Mouse (Mus musculus): ENCODE measurements around the gene Lhb. TPM values are rescaled to one million over a fixed set of nuclear protein-coding genes. Genes with fewer than 3 reads are reported as not detected.

The Lhb gene
- polyA plus RNA-seq, 1 experiment from 2014 or later, result 0.52 TPM

DNA sequence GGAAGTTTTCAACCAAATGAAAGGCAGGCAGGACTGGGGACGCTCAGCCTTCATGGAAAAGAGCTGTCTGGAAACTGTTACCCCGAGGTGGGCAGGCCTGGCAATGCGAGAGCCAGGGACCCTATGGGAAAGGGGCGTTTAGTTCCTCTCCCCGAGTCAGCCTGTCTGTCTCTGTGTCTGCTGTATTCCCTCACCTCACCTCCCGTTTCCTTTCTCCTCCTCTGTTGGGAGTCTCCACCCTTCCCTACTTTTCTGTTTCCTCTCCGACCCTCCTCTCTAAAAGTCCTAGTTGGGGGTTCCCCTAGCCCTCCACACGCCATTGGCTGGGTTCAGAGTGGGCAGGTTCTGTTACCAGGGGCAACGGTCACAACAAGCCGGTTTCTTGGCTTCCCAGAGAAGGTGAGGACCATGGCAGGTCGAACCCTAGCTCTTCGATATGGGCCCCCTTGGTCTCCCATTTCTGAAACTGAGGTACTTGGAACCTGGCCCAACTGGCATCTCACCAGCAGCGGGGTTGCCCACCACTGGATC is 2.6 kb upstream of the Lhb start:
- H3K27ac ChIP-seq (ENCODE audit: low read length), result peak overlapping the region; percentile 18; the same call in 1 of the 2 replicates
- H3K4me3 ChIP-seq (ENCODE audit: low read depth, low read length), result no peak overlapping the region
- H3K27me3 ChIP-seq (ENCODE audit: control insufficient read depth, insufficient read depth, low read length), result peaks cover 13% of the 10 kb centered on the region; the same call in 1 of the 2 replicates
- no peak overlapping the region for H3K9ac ChIP-seq (replicated peaks; ENCODE audit: low read depth, low read length)
- H3K9me3 ChIP-seq (ENCODE audit: control insufficient read depth, low read depth, low read length), result no peaks in the 10 kb centered on the region
- 9% methylated on average over 13 of the region's 13 CpGs for WGBS
- H3K4me1 ChIP-seq (ENCODE audit: control insufficient read depth, insufficient read depth, low read length), result peaks cover 28% of the 10 kb centered on the region; the same call in 1 of the 2 replicates
- peaks cover 25% of the 10 kb centered on the region for H3K36me3 ChIP-seq (ENCODE audit: control insufficient read depth, insufficient read depth, low read length)
- ATAC-seq (ENCODE audit: insufficient number of reproducible peaks, insufficient read depth, low FRiP score, low read depth), result no peak
- H3K4me2 ChIP-seq (replicated peaks; ENCODE audit: low read depth, low read length), result peak overlapping the region; percentile 8

DNA sequence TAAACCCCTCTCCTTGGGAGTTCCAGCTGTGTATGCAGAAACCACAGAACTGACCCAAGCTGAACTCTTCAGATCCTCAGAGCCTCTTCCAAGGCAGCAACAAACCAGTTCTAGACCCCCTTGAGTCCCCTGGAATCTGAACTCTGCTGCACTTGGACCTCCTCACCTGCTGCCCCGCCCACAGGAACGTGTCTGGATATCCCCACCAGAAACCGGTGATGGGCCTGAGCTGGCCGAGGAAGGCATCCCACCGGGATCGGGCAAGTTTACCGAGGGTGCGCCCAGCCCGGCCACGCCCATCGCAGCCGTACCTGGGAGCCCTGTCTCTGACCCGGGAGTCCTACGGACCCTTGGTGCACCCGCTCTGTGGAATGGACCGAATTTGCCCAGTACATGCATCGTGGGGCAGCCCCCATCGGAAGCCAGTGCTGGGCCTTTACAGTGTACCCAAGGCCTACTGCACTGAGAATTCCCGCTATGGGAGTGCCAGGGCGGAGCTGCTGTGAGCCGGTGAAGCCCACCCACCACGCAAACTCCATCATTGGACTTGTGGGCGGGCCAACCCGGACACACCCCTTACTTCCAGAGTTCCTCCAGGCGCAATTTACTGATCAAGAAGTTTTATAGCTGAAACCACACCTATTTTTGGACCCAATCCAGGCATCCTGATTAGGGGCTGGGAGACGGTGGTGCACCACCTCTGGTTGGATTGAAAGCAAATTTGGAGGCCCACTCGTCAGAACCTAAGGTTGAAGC is 583 bp upstream of the Lhb start:
- WGBS, result 13% methylated on average over 27 of the region's 27 CpGs
- ATAC-seq (ENCODE audit: insufficient number of reproducible peaks, insufficient read depth, low FRiP score, low read depth), result no peak; the same call in 1 of the 2 replicates
- H3K4me3 ChIP-seq (ENCODE audit: low read depth, low read length), result no peak overlapping the region
- no peak overlapping the region for H3K27ac ChIP-seq (ENCODE audit: low read length)
- peaks cover 18% of the 10 kb centered on the region; the same call in 1 of the 2 replicates for H3K4me1 ChIP-seq (ENCODE audit: control insufficient read depth, insufficient read depth, low read length)
- H3K36me3 ChIP-seq (ENCODE audit: control insufficient read depth, insufficient read depth, low read length), result peaks cover 45% of the 10 kb centered on the region
- no peaks in the 10 kb centered on the region for H3K9me3 ChIP-seq (ENCODE audit: control insufficient read depth, low read depth, low read length)
- peak overlapping the region; percentile 13; the same call in 1 of the 2 replicates for H3K4me2 ChIP-seq (replicated peaks; ENCODE audit: low read depth, low read length)
- peaks cover 6% of the 10 kb centered on the region; the same call in 1 of the 2 replicates for H3K27me3 ChIP-seq (ENCODE audit: control insufficient read depth, insufficient read depth, low read length)
- H3K9ac ChIP-seq (replicated peaks; ENCODE audit: low read depth, low read length), result no peak overlapping the region

DNA sequence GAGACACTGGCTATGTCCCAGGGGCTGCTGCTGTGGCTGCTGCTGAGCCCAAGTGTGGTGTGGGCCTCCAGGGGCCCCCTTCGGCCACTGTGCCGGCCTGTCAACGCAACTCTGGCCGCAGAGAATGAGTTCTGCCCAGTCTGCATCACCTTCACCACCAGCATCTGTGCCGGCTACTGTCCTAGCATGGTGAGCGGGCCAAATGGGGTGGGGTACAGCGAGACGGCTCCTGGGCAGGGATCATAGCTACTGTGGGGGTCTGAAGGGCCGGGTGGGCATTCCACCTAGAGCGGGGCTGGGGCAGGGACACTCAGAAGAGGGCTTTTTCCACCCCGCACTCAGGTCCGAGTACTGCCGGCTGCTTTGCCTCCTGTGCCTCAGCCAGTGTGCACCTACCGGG is 574 bp downstream of the Lhb start:
- Histone ChIP-seq H3K4me2 (replicated peaks; ENCODE audit: low read depth, low read length) (no peak overlapping the region), H3K9ac (replicated peaks; ENCODE audit: low read depth, low read length) (no peak overlapping the region), H3K36me3 (ENCODE audit: control insufficient read depth, insufficient read depth, low read length) (peaks cover 54% of the 10 kb centered on the region), H3K4me3 (ENCODE audit: low read depth, low read length) (no peak overlapping the region), H3K4me1 (ENCODE audit: control insufficient read depth, insufficient read depth, low read length) (peaks cover 14% of the 10 kb centered on the region; the same call in 1 of the 2 replicates), H3K27me3 (ENCODE audit: control insufficient read depth, insufficient read depth, low read length) (0 out of 2 replicates have a peak, but pooled peaks cover 4% of the 10 kb centered on the region), H3K27ac (ENCODE audit: low read length) (no peak overlapping the region), H3K9me3 (ENCODE audit: control insufficient read depth, low read depth, low read length) (no peaks in the 10 kb centered on the region)
- no peak for ATAC-seq (ENCODE audit: insufficient number of reproducible peaks, insufficient read depth, low FRiP score, low read depth)
- 91% methylated on average over 14 of the region's 14 CpGs for WGBS

DNA sequence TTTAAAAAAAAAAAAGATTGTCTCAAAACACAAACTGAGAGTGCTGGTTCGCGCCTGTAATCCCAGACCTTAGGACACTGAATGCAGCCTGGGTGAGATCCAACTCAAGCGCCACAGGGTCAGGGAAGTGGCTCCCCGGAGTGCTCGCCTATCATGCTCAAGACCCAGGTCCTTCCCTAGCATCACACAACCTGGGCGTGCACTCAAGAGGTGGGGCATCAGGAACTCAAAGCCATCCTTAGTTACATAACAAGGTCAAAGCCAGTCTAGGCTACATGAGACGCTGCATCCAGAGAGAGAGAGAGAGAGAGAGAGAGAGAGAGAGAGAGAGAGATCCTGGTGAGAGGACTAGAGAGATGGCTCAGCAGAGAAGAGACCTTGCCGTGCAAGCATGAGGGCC is 5.9 kb downstream of the Lhb start:
- Histone ChIP-seq H3K4me2 (replicated peaks; ENCODE audit: low read depth, low read length) (no peak overlapping the region), H3K9ac (replicated peaks; ENCODE audit: low read depth, low read length) (no peak overlapping the region), H3K27me3 (ENCODE audit: control insufficient read depth, insufficient read depth, low read length) (no peaks in the 10 kb centered on the region), H3K4me1 (ENCODE audit: control insufficient read depth, insufficient read depth, low read length) (no peaks in the 10 kb centered on the region), H3K9me3 (ENCODE audit: control insufficient read depth, low read depth, low read length) (no peaks in the 10 kb centered on the region), H3K36me3 (ENCODE audit: control insufficient read depth, insufficient read depth, low read length) (peaks cover 78% of the 10 kb centered on the region), H3K27ac (ENCODE audit: low read length) (no peak overlapping the region), H3K4me3 (ENCODE audit: low read depth, low read length) (no peak overlapping the region)
- 94% methylated on average over 8 of the region's 8 CpGs for WGBS
- ATAC-seq (ENCODE audit: insufficient number of reproducible peaks, insufficient read depth, low FRiP score, low read depth), result no peak

DNA sequence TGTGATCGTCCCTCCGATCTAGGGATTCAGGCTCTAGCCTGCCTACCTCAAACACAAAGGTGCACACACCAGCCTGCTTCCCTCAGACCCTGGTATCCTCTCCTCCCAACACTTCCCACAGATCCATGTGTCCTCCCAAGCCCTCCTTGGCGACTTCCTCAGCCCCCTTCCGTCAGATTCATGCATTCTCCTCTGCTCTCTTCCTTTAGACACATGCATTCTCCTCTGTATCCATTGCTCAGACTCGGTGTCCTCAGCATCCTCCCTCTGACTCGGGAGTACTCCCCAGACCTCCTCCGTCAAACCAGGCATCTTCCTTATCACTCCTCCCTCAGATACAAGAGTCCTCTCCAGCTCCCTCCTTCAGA is 13.2 kb downstream of the Lhb start:
- Histone ChIP-seq H3K4me1 (ENCODE audit: control insufficient read depth, insufficient read depth, low read length) (peaks cover 28% of the 10 kb centered on the region), H3K9me3 (ENCODE audit: control insufficient read depth, low read depth, low read length) (no peaks in the 10 kb centered on the region), H3K4me3 (ENCODE audit: low read depth, low read length) (peak overlapping the region; percentile 88), H3K27me3 (ENCODE audit: control insufficient read depth, insufficient read depth, low read length) (no peaks in the 10 kb centered on the region), H3K36me3 (ENCODE audit: control insufficient read depth, insufficient read depth, low read length) (peaks cover 20% of the 10 kb centered on the region), H3K27ac (ENCODE audit: low read length) (peak overlapping the region; percentile 84), H3K9ac (replicated peaks; ENCODE audit: low read depth, low read length) (peak overlapping the region; percentile 84), H3K4me2 (replicated peaks; ENCODE audit: low read depth, low read length) (peak overlapping the region; percentile 98)
- WGBS, result 2% methylated on average over 7 of the region's 7 CpGs
- no peak for ATAC-seq (ENCODE audit: insufficient number of reproducible peaks, insufficient read depth, low FRiP score, low read depth)

DNA sequence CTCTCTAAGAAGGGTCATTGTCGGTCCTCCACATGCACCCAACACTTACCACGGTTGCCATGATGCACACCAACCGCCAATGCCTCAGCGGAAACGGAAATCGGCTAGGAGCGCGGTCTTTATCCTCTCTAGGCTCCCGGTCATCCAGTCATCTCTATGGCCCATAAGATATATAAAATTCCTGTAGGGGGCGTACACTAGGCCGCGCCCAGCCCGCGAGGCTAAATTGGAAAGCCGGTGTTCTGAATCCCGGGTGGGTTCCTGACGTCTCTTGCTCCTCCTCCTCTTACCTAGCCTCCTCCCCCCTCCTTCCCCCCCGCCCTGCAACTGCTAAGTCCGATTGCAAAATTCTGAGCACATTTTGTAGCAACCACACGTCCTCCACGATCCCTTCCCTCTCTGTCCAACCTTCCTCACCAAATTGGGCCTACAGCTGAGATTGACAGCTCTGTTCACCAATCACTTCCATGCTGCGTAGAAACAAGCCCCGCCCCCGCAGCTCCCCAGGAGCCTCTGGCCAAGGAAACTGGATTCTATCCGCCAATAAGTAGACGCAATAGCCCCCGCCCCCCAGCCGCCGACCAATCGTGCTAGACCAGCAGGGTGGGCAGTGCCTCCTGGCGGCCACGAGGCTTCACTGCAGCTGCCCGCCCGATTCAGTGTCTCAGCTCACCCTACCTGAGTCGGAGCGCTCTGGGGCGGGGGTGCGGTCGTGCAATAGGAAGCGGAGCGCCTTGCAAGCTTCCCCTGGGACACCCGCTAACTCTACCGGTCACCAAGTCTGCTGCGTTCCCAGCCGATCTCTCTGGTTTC is 13.8 kb downstream of the Lhb start, which contains the start of gene Gys1:
Gys1 (plus strand) TSS at position 642 of the 813 bp plus-strand sequence.
- H3K4me1 ChIP-seq (ENCODE audit: control insufficient read depth, insufficient read depth, low read length), result peaks cover 28% of the 10 kb centered on the region
- no peaks in the 10 kb centered on the region for H3K27me3 ChIP-seq (ENCODE audit: control insufficient read depth, insufficient read depth, low read length)
- no peaks in the 10 kb centered on the region for H3K9me3 ChIP-seq (ENCODE audit: control insufficient read depth, low read depth, low read length)
- peak within 1 kb of the TSS; percentile 84 for H3K27ac ChIP-seq (ENCODE audit: low read length)
- peak within 1 kb of the TSS; percentile 98 for H3K4me2 ChIP-seq (replicated peaks; ENCODE audit: low read depth, low read length)
- peak within 1 kb of the TSS; percentile 88 for H3K4me3 ChIP-seq (ENCODE audit: low read depth, low read length)
- ATAC-seq (ENCODE audit: insufficient number of reproducible peaks, insufficient read depth, low FRiP score, low read depth), result peak; percentile 96
- peak within 1 kb of the TSS; percentile 84 for H3K9ac ChIP-seq (replicated peaks; ENCODE audit: low read depth, low read length)
- peaks cover 15% of the 10 kb centered on the region for H3K36me3 ChIP-seq (ENCODE audit: control insufficient read depth, insufficient read depth, low read length)
- WGBS, result under 1% methylated on average over 45 of the region's 45 CpGs

DNA sequence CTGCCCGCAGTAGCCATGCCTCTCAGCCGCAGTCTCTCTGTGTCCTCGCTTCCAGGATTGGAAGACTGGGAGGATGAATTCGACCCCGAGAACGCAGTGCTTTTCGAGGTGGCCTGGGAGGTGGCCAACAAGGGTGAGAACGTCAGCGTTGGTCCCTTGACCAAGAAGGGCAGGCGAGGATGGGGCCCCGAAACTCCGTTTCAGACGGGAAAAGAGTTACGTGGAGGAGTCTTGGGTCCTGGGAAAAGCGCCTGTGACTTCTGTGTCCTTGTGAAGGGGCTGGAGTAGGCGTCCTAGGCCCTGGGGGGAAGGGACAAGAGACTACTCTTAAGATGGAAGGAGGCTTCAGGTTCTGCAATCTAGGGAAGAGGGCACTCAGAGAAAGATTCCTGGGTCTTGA is 14.4 kb downstream of the Lhb start:
- peak overlapping the region; percentile 90 for H3K4me2 ChIP-seq (replicated peaks; ENCODE audit: low read depth, low read length)
- peaks cover 28% of the 10 kb centered on the region for H3K4me1 ChIP-seq (ENCODE audit: control insufficient read depth, insufficient read depth, low read length)
- ATAC-seq (ENCODE audit: insufficient number of reproducible peaks, insufficient read depth, low FRiP score, low read depth), result 0 out of 2 replicates have a peak, but pooled peaks have one; percentile 3
- H3K36me3 ChIP-seq (ENCODE audit: control insufficient read depth, insufficient read depth, low read length), result peaks cover 9% of the 10 kb centered on the region
- H3K27ac ChIP-seq (ENCODE audit: low read length), result peak overlapping the region; percentile 68
- no peaks in the 10 kb centered on the region for H3K9me3 ChIP-seq (ENCODE audit: control insufficient read depth, low read depth, low read length)
- peak overlapping the region; percentile 67 for H3K9ac ChIP-seq (replicated peaks; ENCODE audit: low read depth, low read length)
- WGBS, result 2% methylated on average over 16 of the region's 16 CpGs
- peak overlapping the region; percentile 88 for H3K4me3 ChIP-seq (ENCODE audit: low read depth, low read length)
- H3K27me3 ChIP-seq (ENCODE audit: control insufficient read depth, insufficient read depth, low read length), result no peaks in the 10 kb centered on the region

DNA sequence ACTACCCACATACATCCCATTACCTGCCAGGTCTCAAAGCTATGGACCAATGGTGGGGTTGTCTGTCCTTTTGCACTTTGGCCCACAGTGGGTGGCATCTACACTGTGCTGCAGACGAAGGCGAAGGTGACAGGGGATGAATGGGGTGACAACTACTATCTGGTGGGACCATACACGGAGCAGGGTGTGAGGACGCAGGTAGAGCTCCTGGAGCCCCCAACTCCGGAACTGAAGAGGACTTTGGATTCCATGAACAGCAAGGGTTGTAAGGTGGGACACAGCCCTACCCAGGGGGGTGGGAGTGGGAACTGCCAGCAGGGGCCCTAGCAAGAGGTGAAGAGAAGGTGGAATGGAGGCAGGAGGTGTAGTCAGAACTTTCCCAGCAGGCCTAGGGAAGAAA is 15.8 kb downstream of the Lhb start:
- WGBS, result 85% methylated on average over 5 of the region's 5 CpGs
- Histone ChIP-seq H3K4me3 (ENCODE audit: low read depth, low read length) (no peak overlapping the region), H3K27me3 (ENCODE audit: control insufficient read depth, insufficient read depth, low read length) (no peaks in the 10 kb centered on the region), H3K27ac (ENCODE audit: low read length) (no peak overlapping the region), H3K9ac (replicated peaks; ENCODE audit: low read depth, low read length) (no peak overlapping the region), H3K9me3 (ENCODE audit: control insufficient read depth, low read depth, low read length) (no peaks in the 10 kb centered on the region), H3K36me3 (ENCODE audit: control insufficient read depth, insufficient read depth, low read length) (peaks cover 6% of the 10 kb centered on the region), H3K4me2 (replicated peaks; ENCODE audit: low read depth, low read length) (no peak overlapping the region), H3K4me1 (ENCODE audit: control insufficient read depth, insufficient read depth, low read length) (peaks cover 28% of the 10 kb centered on the region)
- no peak for ATAC-seq (ENCODE audit: insufficient number of reproducible peaks, insufficient read depth, low FRiP score, low read depth)

Data from stomach, embryonic 14.5 days (tissue).